Mouse (Mus musculus) megakaryocyte, embryonic 14.5 days (primary cell): ENCODE measurements at regions not wholly inside any gene's neighbourhood (a gene's known extent, or its start where the extent isn't known, plus 50 kb on each side); places are given as distances from the start of the nearest gene placed in this dataset.

Experiments used
- FLI1 ChIP-seq: IDR thresholded peaks from 2 replicates; pipeline ENCODE4 v1.6.1; 2012; ENCODE audit warnings: low read length, inconsistent platforms, mixed read lengths
- GATA1 ChIP-seq: IDR thresholded peaks from 3 replicates; pipeline ENCODE4 v1.6.1; 2012; ENCODE audit warnings: mixed read lengths, low read length, inconsistent platforms, borderline replicate concordance

DNA sequence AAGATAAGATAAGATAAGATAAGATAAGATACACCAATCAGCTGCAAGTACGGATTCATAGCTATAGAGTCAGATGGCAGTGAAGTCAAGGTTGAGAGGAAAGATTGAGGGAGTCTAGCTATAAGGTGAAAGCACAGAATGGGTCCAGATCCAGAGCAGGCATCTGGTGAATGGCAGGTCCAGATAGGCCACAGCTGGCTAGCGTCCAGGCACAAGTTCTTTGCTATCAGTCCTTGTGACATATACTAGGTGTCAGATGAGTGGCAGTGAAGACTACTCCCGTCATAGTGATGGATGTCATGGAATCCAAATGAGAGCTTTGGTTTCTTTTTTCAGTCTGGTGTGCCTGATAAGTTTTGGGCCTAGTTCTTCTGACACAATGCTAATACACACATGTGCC is 566.9 kb upstream of the Dmac1 start:
- TF ChIP-seq FLI1 = no peak
- no peak for TF ChIP-seq GATA1
